Mouse (Mus musculus): ENCODE results near the gene Tpgs1. TPM values are rescaled to one million over a fixed set of nuclear protein-coding genes. Genes with fewer than 3 reads are reported as not detected.
A peak's percentile ranks its signal among the peaks of the same experiment; 100 is the strongest.

Tpgs1 gene
- polyA plus RNA-seq, 1 experiment from 2014 or later: 84.1 TPM

DNA sequence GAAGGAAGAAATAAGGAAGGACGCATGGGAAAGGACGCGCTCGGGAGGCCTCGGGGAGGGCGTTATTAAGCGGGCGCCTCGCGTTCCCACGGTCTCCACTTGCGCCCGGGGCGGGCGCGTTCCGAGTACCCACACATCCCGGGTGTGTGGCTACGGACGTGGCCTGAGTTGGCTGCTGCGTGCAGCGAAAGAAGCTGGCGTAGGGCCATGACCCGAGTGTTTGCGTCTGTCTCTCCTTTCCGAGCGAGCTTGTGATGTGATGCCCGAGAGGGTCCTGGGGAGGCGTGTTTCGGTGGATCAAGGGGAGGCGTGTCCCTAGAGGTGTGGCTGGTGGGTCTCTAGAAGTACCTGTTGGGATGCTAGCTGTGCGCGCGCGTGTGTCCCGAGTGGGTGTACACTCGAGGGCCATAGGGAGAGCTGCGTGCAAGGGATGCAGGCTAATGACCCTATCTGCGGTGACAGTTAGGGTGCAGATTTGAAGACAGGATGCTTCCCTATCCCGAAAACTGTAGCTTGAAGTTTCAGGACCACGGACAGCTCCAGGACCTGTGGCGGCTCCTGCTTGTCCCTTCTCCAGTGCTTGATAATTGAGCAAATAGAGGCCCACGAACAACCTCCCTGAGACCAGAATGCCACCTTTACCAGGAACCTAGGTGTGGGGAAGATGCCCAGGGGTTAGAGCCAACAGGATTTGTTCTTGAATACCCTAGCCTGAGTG is 48.6 kb downstream of the Tpgs1 start:
- Histone ChIP-seq H3K27me3 (peaks cover 64% of the 10 kb centered on the region), H3K4me3 (replicated peaks) (peak overlapping the region; percentile 60), H3K9ac (replicated peaks) (peak overlapping the region; percentile 73), H3K4me1 (replicated peaks) (peaks cover 21% of the 10 kb centered on the region), H3K4me2 (replicated peaks) (peak overlapping the region; percentile 92), H3K9me3 (no peaks in the 10 kb centered on the region), H3K36me3 (no peaks in the 10 kb centered on the region), H3K27ac (no peak overlapping the region)
- WGBS: 6% methylated on average over 43 of the region's 43 CpGs
- 0 out of 2 replicates have a peak, but pooled peaks have one; percentile 11 for ATAC-seq

DNA sequence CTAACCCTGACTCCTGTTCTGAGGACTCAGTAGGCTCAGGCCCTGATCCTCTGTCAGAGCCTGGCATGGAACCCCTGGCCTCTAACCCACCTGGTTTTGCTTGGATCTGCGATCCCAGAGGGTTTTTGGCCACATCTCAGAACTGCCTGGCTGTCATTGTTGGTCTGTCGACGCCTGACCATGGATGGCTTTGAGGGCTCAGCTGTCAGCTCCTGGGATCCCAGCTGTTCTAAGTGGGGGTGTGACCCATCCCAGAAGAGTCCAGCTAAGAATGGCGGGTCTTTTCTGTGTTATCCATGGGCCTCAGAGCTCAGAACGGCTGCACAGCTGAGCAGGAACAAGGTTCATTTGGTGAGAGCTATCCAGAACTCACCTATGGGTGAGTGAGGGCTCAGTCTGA is 51.9 kb downstream of the Tpgs1 start:
- no peak overlapping the region for H3K4me2 ChIP-seq (replicated peaks)
- H3K9ac ChIP-seq (replicated peaks): no peak overlapping the region
- H3K36me3 ChIP-seq: no peaks in the 10 kb centered on the region
- WGBS: 69% methylated on average over 5 of the region's 5 CpGs
- no peak overlapping the region for H3K27ac ChIP-seq
- peaks cover 41% of the 10 kb centered on the region for H3K27me3 ChIP-seq
- H3K4me3 ChIP-seq (replicated peaks): no peak overlapping the region
- H3K9me3 ChIP-seq: no peaks in the 10 kb centered on the region
- H3K4me1 ChIP-seq (replicated peaks): peaks cover 20% of the 10 kb centered on the region
- ATAC-seq: no peak

GRCm38 (mm10) chr10:79723047-79723446 is 53.9 kb downstream of the Tpgs1 start:
- peaks cover 22% of the 10 kb centered on the region for H3K27me3 ChIP-seq
- H3K4me3 ChIP-seq (replicated peaks): no peak overlapping the region
- H3K27ac ChIP-seq: no peak overlapping the region
- ATAC-seq: no peak
- H3K9ac ChIP-seq (replicated peaks): no peak overlapping the region
- no peak overlapping the region for H3K4me2 ChIP-seq (replicated peaks)
- no peaks in the 10 kb centered on the region for H3K9me3 ChIP-seq
- peaks cover 2% of the 10 kb centered on the region; the same call in 1 of the 2 replicates for H3K4me1 ChIP-seq (replicated peaks)
- WGBS: 58% methylated on average over 6 of the region's 6 CpGs
- no peaks in the 10 kb centered on the region; the same call in 1 of the 2 replicates for H3K36me3 ChIP-seq

DNA sequence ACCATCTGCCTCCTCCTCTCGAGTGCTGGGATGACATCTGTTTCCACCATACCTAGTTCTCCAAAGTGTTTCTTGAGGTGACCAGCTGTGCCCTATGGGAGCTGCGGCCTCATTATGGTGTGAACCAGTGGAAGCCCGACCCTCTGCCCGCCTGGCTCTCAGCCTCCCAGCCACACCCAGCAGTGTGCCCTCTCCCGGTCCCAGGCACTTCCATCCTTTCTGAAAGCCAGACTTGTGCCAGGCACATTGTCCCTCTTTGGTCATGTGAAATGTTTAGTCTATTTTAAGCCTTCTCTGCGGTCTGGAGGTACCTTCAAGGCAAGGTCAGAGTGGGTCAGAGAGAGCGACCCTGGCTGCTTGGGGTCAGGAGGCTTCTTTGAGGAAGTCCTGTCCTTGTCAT is 54.5 kb downstream of the Tpgs1 start:
- H3K36me3 ChIP-seq: no peaks in the 10 kb centered on the region; the same call in 1 of the 2 replicates
- no peak overlapping the region for H3K4me2 ChIP-seq (replicated peaks)
- H3K9me3 ChIP-seq: no peaks in the 10 kb centered on the region
- H3K4me1 ChIP-seq (replicated peaks): no peaks in the 10 kb centered on the region
- 90% methylated on average over 7 of the region's 7 CpGs for WGBS
- H3K27ac ChIP-seq: no peak overlapping the region
- no peak overlapping the region for H3K9ac ChIP-seq (replicated peaks)
- no peak overlapping the region for H3K4me3 ChIP-seq (replicated peaks)
- peaks cover 15% of the 10 kb centered on the region for H3K27me3 ChIP-seq
- no peak for ATAC-seq

Other genes with a start within 250 kb of the Tpgs1 start
- gene Vmn2r83, start 200.6 kb upstream of the Tpgs1 start, polyA plus RNA-seq (2015; fragmentation: Nextera tagmentation; extraction: Ambion mirVana): not detected in 2 replicates
- gene Plpp2, start 135.6 kb upstream of the Tpgs1 start, polyA plus RNA-seq (2015; fragmentation: Nextera tagmentation; extraction: Ambion mirVana): 9.5 and 10.5 TPM in 2 replicates
- 50.4 and 61.4 TPM in 2 replicates for gene Mier2, start 114.2 kb upstream of the Tpgs1 start, polyA plus RNA-seq (2015; fragmentation: Nextera tagmentation; extraction: Ambion mirVana)
- not detected in 2 replicates for gene Theg, start 82.0 kb upstream of the Tpgs1 start, polyA plus RNA-seq (2015; fragmentation: Nextera tagmentation; extraction: Ambion mirVana)
- gene C2cd4c, start 55.3 kb upstream of the Tpgs1 start, polyA plus RNA-seq (2015; fragmentation: Nextera tagmentation; extraction: Ambion mirVana): 0.24 and 0.28 TPM in 2 replicates
- 18.4 and 20.5 TPM in 2 replicates for gene Shc2, start 31.5 kb upstream of the Tpgs1 start, polyA plus RNA-seq (2015; fragmentation: Nextera tagmentation; extraction: Ambion mirVana)
- gene Odf3l2, start 23.6 kb upstream of the Tpgs1 start, polyA plus RNA-seq (2015; fragmentation: Nextera tagmentation; extraction: Ambion mirVana): 0.27 TPM in 1 of 2 replicates, not detected in the other
- gene Madcam1, start 4.8 kb upstream of the Tpgs1 start, polyA plus RNA-seq (2015; fragmentation: Nextera tagmentation; extraction: Ambion mirVana): 0.50 and 0.90 TPM in 2 replicates
- gene Cdc34, start 12.8 kb downstream of the Tpgs1 start, polyA plus RNA-seq (2015; fragmentation: Nextera tagmentation; extraction: Ambion mirVana): 109 and 110 TPM in 2 replicates
- 1.4 and 1.7 TPM in 2 replicates for gene Gzmm, start 19.7 kb downstream of the Tpgs1 start, polyA plus RNA-seq (2015; fragmentation: Nextera tagmentation; extraction: Ambion mirVana)
- 564 and 608 TPM in 2 replicates for gene Bsg, start 35.1 kb downstream of the Tpgs1 start, polyA plus RNA-seq (2015; fragmentation: Nextera tagmentation; extraction: Ambion mirVana)
- gene Hcn2, start 47.3 kb downstream of the Tpgs1 start, polyA plus RNA-seq (2015; fragmentation: Nextera tagmentation; extraction: Ambion mirVana): 0.18 and 0.43 TPM in 2 replicates
- gene Polrmt, start 77.2 kb downstream of the Tpgs1 start, polyA plus RNA-seq (2015; fragmentation: Nextera tagmentation; extraction: Ambion mirVana): 38.5 and 43.9 TPM in 2 replicates
- 1.1 and 1.3 TPM in 2 replicates for gene Fgf22, start 85.7 kb downstream of the Tpgs1 start, polyA plus RNA-seq (2015; fragmentation: Nextera tagmentation; extraction: Ambion mirVana)
- gene Rnf126, start 97.6 kb downstream of the Tpgs1 start, polyA plus RNA-seq (2015; fragmentation: Nextera tagmentation; extraction: Ambion mirVana): 71.5 and 82.3 TPM in 2 replicates
- 0.63 and 1.1 TPM in 2 replicates for gene Fstl3, start 107.9 kb downstream of the Tpgs1 start, polyA plus RNA-seq (2015; fragmentation: Nextera tagmentation; extraction: Ambion mirVana)
- gene Prss57, start 121.6 kb downstream of the Tpgs1 start, polyA plus RNA-seq (2015; fragmentation: Nextera tagmentation; extraction: Ambion mirVana): not detected in 2 replicates
- 246 and 261 TPM in 2 replicates for gene Palm, start 124.2 kb downstream of the Tpgs1 start, polyA plus RNA-seq (2015; fragmentation: Nextera tagmentation; extraction: Ambion mirVana)
- 0.36 and 0.85 TPM in 2 replicates for gene Misp, start 151.6 kb downstream of the Tpgs1 start, polyA plus RNA-seq (2015; fragmentation: Nextera tagmentation; extraction: Ambion mirVana)
- 106 and 116 TPM in 2 replicates for gene Ptbp1, start 185.1 kb downstream of the Tpgs1 start, polyA plus RNA-seq (2015; fragmentation: Nextera tagmentation; extraction: Ambion mirVana)
- gene Prtn3, start 205.1 kb downstream of the Tpgs1 start, polyA plus RNA-seq (2015; fragmentation: Nextera tagmentation; extraction: Ambion mirVana): 14.9 and 16.9 TPM in 2 replicates
- gene Plppr3, start 205.3 kb downstream of the Tpgs1 start, polyA plus RNA-seq (2015; fragmentation: Nextera tagmentation; extraction: Ambion mirVana): 426 and 432 TPM in 2 replicates
- not detected in 2 replicates for gene Elane, start 216.9 kb downstream of the Tpgs1 start, polyA plus RNA-seq (2015; fragmentation: Nextera tagmentation; extraction: Ambion mirVana)
- not detected in 2 replicates for gene Cfd, start 221.5 kb downstream of the Tpgs1 start, polyA plus RNA-seq (2015; fragmentation: Nextera tagmentation; extraction: Ambion mirVana)
- gene Med16, start 239.6 kb downstream of the Tpgs1 start, polyA plus RNA-seq (2015; fragmentation: Nextera tagmentation; extraction: Ambion mirVana): 62.9 and 69.1 TPM in 2 replicates
- 17.5 and 34.1 TPM in 2 replicates for gene Gm26602, start 241.5 kb downstream of the Tpgs1 start, polyA plus RNA-seq (2015; fragmentation: Nextera tagmentation; extraction: Ambion mirVana)
- 2.2 and 2.3 TPM in 2 replicates for gene Kiss1r, start 247.6 kb downstream of the Tpgs1 start, polyA plus RNA-seq (2015; fragmentation: Nextera tagmentation; extraction: Ambion mirVana)

All from midbrain, embryonic 13.5 days (tissue).